Mouse (Mus musculus) T-helper 17 cell (primary cell): Measurements from ENCODE around the gene Ccl28.

Experiments
- in situ Hi-C, 2 experiments: fragments of 300-600 bp; cut with MboI, MseI; formaldehyde crosslinking; loops; 1 replicate in 1 of 2; 2 replicates in 1 of 2; pipeline ENCODE4 v1.15.1; 2025; ENCODE audit warnings: high pct_unique_total_duplicates in 2 of 2

Gene Ccl28

GRCm38 (mm10) chr13:119623634-119624033, at the start of gene Ccl28:
Gene Ccl28 (plus strand): TSS chr13:119623819.
- in situ Hi-C loops: loop anchor here (10.0 to 25.0 kb wide), 10 partner anchors 386 to 1936 kb away; partner anchors contain the start of genes B430218F22Rik (in 2 of the 2) and Mrps30 (in 2 of the 2)

- in situ Hi-C loops: loop anchor here (5.0 to 10.0 kb wide), 5 partner anchors 109 to 622 kb away; partner anchors contain the start of genes 3110070M22Rik (in 2 of the 2) and Tmem267 (in 2 of the 2)
Measured at GRCm38 (mm10) chr13:119596321-119597211, 27.1 kb upstream of the Ccl28 start.

DNA sequence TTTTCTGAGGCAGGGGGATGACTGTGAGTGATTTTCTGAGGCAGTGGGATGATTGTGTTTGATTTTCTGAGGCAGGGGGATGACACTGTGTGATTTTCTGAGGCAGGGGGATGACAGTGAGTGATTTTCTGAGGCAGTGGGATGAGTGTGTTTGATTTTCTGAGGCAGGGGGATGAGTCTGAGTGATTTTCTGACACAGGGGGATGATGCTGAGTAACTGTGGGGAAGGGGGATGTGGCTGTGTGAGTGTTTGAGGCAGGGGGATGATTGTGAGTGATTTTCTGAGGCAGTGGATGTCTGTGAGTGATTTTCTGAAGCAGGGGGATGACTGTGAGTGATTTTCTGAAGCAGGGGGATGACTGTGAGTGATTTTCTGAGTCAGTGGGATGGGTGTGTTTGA, 25.2 kb upstream of the Ccl28 start:
- in situ Hi-C loops: loop anchor here (5.0 to 10.0 kb wide), 5 partner anchors 111 to 624 kb away; partner anchors contain the start of genes 3110070M22Rik (in 2 of the 2) and Tmem267 (in 2 of the 2)

DNA sequence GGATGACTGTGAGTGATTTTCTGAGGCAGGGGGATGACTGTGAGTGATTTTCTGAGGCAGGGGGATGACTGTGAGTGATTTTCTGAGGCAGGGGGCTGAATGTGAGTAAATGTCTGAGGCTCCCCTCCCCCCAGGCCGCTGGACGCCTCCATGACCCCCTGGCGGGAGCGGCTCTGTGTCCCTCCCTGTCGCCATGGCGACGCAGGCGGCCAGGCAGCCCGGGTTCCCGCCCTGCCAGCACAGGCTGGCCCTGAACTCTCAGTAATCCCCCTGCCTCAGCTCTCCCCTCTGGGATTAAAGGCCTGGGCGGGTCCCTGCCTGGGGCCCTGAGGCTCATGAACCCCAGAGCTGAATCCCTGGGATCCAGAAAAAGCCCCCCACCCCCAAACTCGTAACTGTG, 24.6 kb upstream of the Ccl28 start:
- in situ Hi-C loops: loop anchor here (5.0 to 10.0 kb wide), 5 partner anchors 112 to 624 kb away; partner anchors contain the start of genes 3110070M22Rik (in 2 of the 2) and Tmem267 (in 2 of the 2)

- in situ Hi-C loops: loop anchor here (5.0 to 10.0 kb wide), 5 partner anchors 112 to 625 kb away; partner anchors contain the start of genes 3110070M22Rik (in 2 of the 2) and Tmem267 (in 2 of the 2)
Measured at GRCm38 (mm10) chr13:119599498-119599897, 24.1 kb upstream of the Ccl28 start.

GRCm38 (mm10) chr13:119600166-119600565, 23.5 kb upstream of the Ccl28 start:
- in situ Hi-C loops: loop anchor here (5.0 to 25.0 kb wide), 10 partner anchors 323 to 1913 kb away; partner anchors contain the start of genes B430218F22Rik (in 2 of the 2) and Mrps30 (in 2 of the 2)

DNA sequence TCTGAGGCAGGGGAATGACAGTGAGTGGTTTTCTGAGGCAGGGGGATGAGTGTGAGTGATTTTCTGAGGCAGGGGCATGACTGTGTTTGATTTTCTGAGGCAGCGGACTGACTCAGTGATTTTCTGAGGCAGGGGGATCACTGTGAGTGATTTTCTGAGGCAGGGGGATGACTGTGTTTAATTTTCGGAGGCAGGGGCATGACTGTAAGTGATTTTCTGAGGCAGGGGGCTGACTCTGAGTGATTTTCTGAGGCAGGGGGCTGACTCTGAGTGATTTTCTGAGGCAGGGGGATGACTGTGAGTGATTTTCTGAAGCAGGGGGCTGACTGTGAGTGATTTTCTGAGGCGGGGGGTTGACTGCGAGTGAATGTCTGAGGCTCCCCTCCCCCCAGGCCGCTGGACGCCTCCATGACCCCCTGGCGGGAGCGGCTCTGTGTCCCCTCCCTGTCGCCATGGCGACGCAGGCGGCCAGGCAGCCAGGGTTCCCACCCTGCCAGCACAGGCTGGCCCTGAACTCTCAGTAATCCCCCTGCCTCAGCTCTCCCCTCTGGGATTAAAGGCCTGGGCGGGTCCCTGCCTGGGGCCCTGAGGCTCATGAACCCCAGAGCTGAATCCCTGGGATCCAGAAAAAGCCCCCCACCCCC, 20.8 kb upstream of the Ccl28 start:
- in situ Hi-C loops: loop anchor here (5.0 to 25.0 kb wide), 10 partner anchors 326 to 1916 kb away; partner anchors contain the start of genes B430218F22Rik (in 2 of the 2) and Mrps30 (in 2 of the 2)

GRCm38 (mm10) chr13:119603890-119604289, 19.7 kb upstream of the Ccl28 start:
- in situ Hi-C loops: loop anchor here (5.0 to 25.0 kb wide), 10 partner anchors 327 to 1917 kb away; partner anchors contain the start of genes B430218F22Rik (in 2 of the 2) and Mrps30 (in 2 of the 2)

DNA sequence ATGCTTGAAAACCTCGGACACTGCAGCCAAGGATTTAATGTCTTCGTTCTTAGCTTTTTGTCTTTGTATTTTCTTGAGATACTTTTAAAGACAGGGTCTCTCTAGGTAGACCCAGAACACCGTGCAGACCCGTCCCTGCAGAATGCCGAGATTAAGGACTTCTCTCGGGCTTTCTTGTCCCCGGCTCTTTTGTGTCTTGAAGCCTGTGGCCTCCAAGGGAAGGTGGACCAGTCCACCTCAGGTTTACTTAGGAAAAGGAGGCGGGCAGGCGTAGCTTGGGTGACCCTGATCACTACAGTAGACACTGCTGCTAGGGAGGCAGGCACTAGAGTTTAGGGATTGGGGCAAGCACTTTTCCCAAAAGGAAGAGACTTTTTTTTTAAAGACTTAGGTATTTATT, 19.3 kb upstream of the Ccl28 start:
- in situ Hi-C loops: loop anchor here (5.0 to 25.0 kb wide), 10 partner anchors 327 to 1917 kb away; partner anchors contain the start of genes B430218F22Rik (in 2 of the 2) and Mrps30 (in 2 of the 2)

DNA sequence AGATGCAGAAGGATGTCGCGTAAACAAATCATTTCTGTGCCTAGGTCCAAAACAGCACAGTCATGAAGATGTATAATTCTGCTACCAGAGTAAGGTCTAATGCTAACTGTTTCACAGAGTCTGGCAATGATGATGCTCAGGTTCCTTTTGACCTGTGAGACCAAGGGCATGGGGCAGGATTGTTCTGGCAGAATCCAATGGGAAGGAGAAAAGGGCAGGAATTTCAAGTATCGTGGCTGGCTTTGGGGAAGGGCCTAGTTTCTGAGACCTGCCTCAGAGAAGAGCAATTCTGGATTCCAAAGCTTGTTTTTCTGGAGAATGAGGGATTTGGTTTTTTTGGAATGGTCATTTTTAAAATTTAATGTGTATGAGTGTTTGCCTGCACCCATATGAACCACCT, 4.8 kb upstream of the Ccl28 start:
- in situ Hi-C loops: loop anchor here (5.0 to 25.0 kb wide), 13 partner anchors 234 to 1932 kb away; partner anchors contain the start of genes B430218F22Rik (in 2 of the 2), Mrps30 (in 2 of the 2), Fgf10 (in 1 of the 2) and Gm21762 (in 1 of the 2)

- in situ Hi-C loops: loop anchor here (5.0 to 25.0 kb wide), 14 partner anchors 235 to 1932 kb away; partner anchors contain the start of genes B430218F22Rik (in 2 of the 2), Mrps30 (in 2 of the 2), Fgf10 (in 1 of the 2) and Gm21762 (in 1 of the 2)
Measured at GRCm38 (mm10) chr13:119619735-119620134, 3.9 kb upstream of the Ccl28 start.

- in situ Hi-C loops: loop anchor here in 1 of 2 experiments (10.0 kb wide), 1 partner anchor 449 kb away; no protein-coding TSS in a partner anchor
Measured at GRCm38 (mm10) chr13:119625952-119626351, 2.3 kb downstream of the Ccl28 start.

- in situ Hi-C loops: no loop called here
Measured at GRCm38 (mm10) chr13:119631482-119632155, 8.0 kb downstream of the Ccl28 start.

DNA sequence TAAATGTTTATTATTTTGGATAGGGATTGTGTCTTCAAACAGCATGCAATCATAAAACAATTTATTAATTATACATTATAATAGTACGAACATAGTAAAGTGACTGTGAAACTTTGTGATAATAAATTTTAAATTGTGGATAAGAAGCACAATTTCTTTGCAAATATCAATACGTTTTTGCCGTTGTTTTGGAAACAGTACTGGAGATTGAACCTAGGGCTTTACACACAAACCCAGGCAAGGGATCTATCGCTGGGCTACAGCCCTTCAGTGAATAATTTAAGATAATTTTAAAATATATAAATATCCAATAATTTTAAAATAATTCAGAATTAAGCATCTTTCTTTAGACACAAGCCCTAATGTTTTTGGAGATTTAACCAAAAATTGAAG, 8.5 kb downstream of the Ccl28 start:
- in situ Hi-C loops: no loop called here

DNA sequence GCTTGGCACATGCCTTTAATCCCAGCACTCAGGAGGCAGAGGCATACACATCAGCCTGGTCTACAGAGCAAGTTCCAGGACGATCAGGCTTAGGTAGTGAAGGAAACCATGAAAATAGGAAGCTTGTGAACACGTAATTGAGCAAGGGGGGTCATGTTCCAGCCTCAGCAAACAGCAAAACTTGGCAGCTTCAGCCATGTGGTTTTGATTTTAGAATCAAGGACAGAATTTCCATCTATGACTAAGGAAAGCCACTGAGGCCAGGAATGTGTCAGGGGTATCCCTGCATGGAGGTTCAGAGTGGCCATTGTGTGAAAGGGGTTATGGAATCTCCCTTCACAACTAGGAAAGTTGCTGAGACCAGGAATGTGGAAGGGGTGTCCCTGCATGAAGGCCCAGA, 11.9 kb downstream of the Ccl28 start:
- in situ Hi-C loops: loop anchor here (5.0 kb wide), 2 partner anchors 57 to 102 kb away; partner anchors contain the start of gene Hmgcs1 (in 1 of the 2)

DNA sequence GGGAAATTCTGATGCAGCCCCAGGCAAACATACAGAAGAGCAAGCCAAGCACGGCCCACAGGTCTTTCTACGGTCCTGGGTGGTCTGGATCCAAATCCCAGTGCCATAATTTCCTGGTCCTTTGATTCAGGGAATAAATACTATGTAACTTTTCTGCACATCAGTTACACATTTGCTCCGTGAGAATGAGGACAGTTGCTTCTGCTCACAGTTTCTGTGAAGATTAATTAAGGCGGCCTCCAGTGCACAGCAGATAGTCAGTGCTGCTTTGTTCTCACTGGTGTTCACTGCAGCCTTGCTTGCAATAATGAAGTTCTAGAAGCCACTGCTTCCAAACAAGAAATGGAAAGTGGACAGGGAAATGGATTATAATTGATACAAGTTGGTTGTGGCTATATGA, 14.2 kb downstream of the Ccl28 start:
- in situ Hi-C loops: loop anchor here (5.0 kb wide), 2 partner anchors 54 to 99 kb away; partner anchors contain the start of gene Hmgcs1 (in 1 of the 2)

- in situ Hi-C loops: loop anchor here (5.0 kb wide), 2 partner anchors 54 to 99 kb away; partner anchors contain the start of gene Hmgcs1 (in 1 of the 2)
Measured at GRCm38 (mm10) chr13:119638449-119638848, 14.8 kb downstream of the Ccl28 start.

DNA sequence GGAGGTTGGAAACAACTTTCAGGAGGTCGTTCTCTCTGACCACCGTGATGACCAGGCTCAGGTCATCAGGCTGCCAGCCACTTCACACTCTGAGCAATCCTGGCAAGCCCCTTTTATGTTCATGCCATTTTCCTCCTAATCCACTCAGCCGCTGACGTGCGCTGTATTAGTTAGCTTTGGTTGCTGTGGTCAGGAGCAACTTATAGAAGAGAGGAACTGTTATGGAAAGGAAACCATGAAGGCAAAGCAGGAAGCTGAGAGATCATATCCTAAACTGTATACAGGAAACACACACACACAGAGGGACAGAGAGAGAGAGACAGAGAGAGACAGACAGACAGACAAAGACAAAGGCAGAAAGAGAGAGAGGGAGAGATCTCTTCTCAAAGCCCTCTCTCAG, 15.7 kb downstream of the Ccl28 start:
- in situ Hi-C loops: loop anchor here (5.0 kb wide), 2 partner anchors 53 to 98 kb away; partner anchors contain the start of gene Hmgcs1 (in 1 of the 2)

GRCm38 (mm10) chr13:119640504-119640903, 16.9 kb downstream of the Ccl28 start:
- in situ Hi-C loops: loop anchor here in 1 of 2 experiments (5.0 kb wide), 1 partner anchor 52 kb away; the partner anchor contains the start of gene Hmgcs1

GRCm38 (mm10) chr13:119641145-119641544, 17.5 kb downstream of the Ccl28 start:
- in situ Hi-C loops: loop anchor here in 1 of 2 experiments (5.0 kb wide), 1 partner anchor 51 kb away; the partner anchor contains the start of gene Hmgcs1
